Mouse (Mus musculus): ENCODE data around the gene 1810024B03Rik. TPM values are rescaled to one million over a fixed set of nuclear protein-coding genes. Genes with fewer than 3 reads are reported as not detected.
A peak's percentile ranks its signal among the peaks of the same experiment; 100 is the strongest.

1810024B03Rik gene
- polyA plus RNA-seq, 1 experiment from 2014 or later = 0.64 TPM

- Histone ChIP-seq H3K4me1 (peaks cover 20% of the 10 kb centered on the region), H3K4me2 (no peak overlapping the region), H3K27ac (replicated peaks) (no peak overlapping the region), H3K4me3 (replicated peaks) (no peak overlapping the region), H3K9ac (replicated peaks) (no peak overlapping the region), H3K36me3 (no peaks in the 10 kb centered on the region), H3K27me3 (replicated peaks) (no peaks in the 10 kb centered on the region), H3K9me3 (replicated peaks) (no peaks in the 10 kb centered on the region)
- 93% methylated on average over 3 of the region's 3 CpGs for WGBS
- ATAC-seq (ENCODE audit: low FRiP score) = no peak
Observed at GRCm38 (mm10) chr2:127145699-127146098, 62.4 kb downstream of the 1810024B03Rik start.

DNA sequence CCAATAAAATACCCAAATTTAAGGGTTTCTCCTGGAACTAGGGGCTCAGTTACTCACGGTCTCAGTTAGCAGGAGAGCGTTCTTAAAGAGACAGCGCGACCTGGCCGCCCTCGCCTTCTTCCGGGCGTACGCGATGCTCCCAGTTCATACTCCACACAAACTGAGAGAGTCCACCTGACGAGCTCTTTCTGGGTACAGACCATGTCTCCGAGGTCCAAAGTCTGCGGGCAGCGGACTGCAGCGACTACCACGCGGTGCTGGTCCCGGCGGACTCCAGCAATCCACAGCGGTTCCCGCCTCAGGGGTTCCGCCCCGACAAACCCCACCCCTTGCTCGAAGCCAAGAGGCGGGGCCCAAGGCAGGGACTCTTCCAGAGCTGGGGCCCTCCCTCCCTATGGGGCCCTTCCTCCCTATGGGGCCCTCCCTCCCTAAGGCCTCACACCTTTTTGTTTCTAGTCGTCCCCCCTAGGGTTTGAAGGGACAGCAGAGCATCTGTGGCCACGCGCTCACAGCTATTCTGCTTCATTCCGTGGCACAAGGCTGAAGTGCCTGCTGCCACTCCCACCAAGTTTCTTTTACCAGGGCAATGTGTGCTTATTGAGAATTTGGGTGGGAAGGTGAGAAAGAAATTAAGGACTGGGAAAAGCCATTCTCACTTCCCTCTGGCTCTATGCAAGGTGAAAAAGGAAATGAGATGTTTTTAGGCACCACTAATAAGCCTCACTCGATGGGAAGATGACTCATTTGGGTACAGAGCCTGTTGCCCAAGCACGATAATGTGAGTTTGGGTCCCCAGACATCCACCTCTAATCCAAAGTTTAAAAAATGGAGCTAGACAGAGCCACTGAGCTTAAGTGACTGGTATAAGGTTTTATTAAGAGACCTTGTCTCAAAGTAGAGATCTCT lies 64.7 kb downstream of the 1810024B03Rik start, which contains the start of gene Itpripl1:
Itpripl1 (minus strand) TSS at position 285 of the 906 bp plus-strand sequence.
- peak; percentile 87 for ATAC-seq (ENCODE audit: low FRiP score)
- H3K27ac ChIP-seq (replicated peaks) = no peak within 1 kb of the TSS
- peak within 1 kb of the TSS; percentile 59 for H3K9ac ChIP-seq (replicated peaks)
- H3K4me2 ChIP-seq = peak within 1 kb of the TSS; percentile 95
- H3K9me3 ChIP-seq (replicated peaks) = no peaks in the 10 kb centered on the region
- H3K27me3 ChIP-seq (replicated peaks) = no peaks in the 10 kb centered on the region
- H3K36me3 ChIP-seq = no peaks in the 10 kb centered on the region
- H3K4me3 ChIP-seq (replicated peaks) = peak within 1 kb of the TSS; percentile 62
- 3% methylated on average over 31 of the region's 31 CpGs for WGBS
- H3K4me1 ChIP-seq = peaks cover 20% of the 10 kb centered on the region

DNA sequence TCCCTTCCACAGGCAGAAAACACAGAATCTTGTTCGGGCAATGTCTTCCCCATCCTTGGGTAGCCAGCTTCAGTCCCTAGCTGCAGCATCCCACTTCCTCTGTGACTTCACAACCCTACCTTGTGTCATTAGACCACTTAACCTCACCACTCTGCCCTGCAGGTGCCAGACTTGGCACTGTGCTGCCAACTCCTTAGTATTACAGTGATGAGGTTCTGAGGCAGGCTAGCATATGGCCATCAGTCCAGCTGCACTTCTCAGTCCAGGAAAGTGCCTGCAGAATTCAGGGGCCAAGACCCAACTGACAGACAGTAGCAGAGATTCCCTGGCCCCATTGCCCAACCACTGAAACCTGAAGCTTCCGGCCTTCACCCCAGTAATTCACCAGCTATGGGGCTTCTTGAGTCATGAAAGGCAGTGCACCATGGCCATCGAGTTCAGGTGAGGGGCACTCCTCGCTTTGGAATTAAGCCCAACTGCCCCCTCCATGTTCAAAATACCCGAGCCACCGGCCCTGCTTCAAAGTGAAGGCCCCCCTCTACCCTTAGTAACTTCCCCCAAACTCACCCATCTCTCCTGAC lies 65.4 kb downstream of the 1810024B03Rik start:
- peak overlapping the region; percentile 95 for H3K4me2 ChIP-seq
- WGBS = 14% methylated on average over 6 of the region's 6 CpGs
- ATAC-seq (ENCODE audit: low FRiP score) = peak; percentile 35; the same call in 1 of the 2 replicates
- peaks cover 20% of the 10 kb centered on the region for H3K4me1 ChIP-seq
- H3K27ac ChIP-seq (replicated peaks) = no peak overlapping the region
- H3K36me3 ChIP-seq = no peaks in the 10 kb centered on the region
- H3K27me3 ChIP-seq (replicated peaks) = no peaks in the 10 kb centered on the region
- peak overlapping the region; percentile 59 for H3K9ac ChIP-seq (replicated peaks)
- no peaks in the 10 kb centered on the region for H3K9me3 ChIP-seq (replicated peaks)
- H3K4me3 ChIP-seq (replicated peaks) = peak overlapping the region; percentile 62

GRCm38 (mm10) chr2:127142031-127142430 lies 66.0 kb downstream of the 1810024B03Rik start:
- H3K27ac ChIP-seq (replicated peaks) = no peak overlapping the region
- H3K4me3 ChIP-seq (replicated peaks) = no peak overlapping the region; the same call in 1 of the 2 replicates
- 87% methylated on average over 10 of the region's 10 CpGs for WGBS
- H3K4me1 ChIP-seq = peaks cover 22% of the 10 kb centered on the region
- no peaks in the 10 kb centered on the region for H3K9me3 ChIP-seq (replicated peaks)
- H3K27me3 ChIP-seq (replicated peaks) = no peaks in the 10 kb centered on the region
- no peaks in the 10 kb centered on the region for H3K36me3 ChIP-seq
- no peak for ATAC-seq (ENCODE audit: low FRiP score)
- no peak overlapping the region for H3K9ac ChIP-seq (replicated peaks)
- peak overlapping the region; percentile 95 for H3K4me2 ChIP-seq

DNA sequence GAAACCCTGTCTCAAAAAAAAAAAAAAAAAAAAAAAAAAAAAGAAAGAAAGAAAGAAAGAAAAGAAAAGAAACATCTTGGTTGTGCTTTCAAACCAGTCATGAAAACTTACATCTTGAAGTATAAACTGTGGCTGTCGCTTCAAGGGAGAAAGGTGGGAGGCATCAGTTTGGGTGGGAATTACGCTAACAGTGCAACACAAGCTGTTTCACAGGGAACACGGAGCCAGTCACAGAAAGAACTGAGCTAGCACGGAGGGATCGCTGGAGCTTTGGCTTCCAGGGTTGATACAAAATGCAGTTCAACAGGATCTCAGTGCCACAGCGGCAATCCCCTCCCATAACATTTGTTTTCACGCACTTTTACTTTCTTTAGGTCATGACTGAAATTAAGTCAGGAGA lies 68.1 kb downstream of the 1810024B03Rik start:
- Histone ChIP-seq H3K9me3 (replicated peaks) (no peaks in the 10 kb centered on the region), H3K27ac (replicated peaks) (no peak overlapping the region), H3K4me3 (replicated peaks) (no peak overlapping the region), H3K4me2 (no peak overlapping the region), H3K27me3 (replicated peaks) (no peaks in the 10 kb centered on the region), H3K9ac (replicated peaks) (no peak overlapping the region), H3K4me1 (peaks cover 28% of the 10 kb centered on the region), H3K36me3 (no peaks in the 10 kb centered on the region)
- WGBS = 98% methylated on average over 7 of the region's 7 CpGs
- no peak for ATAC-seq (ENCODE audit: low FRiP score)

- Histone ChIP-seq H3K27ac (replicated peaks) (no peak overlapping the region), H3K4me3 (replicated peaks) (no peak overlapping the region), H3K36me3 (no peaks in the 10 kb centered on the region), H3K27me3 (replicated peaks) (no peaks in the 10 kb centered on the region), H3K9me3 (replicated peaks) (no peaks in the 10 kb centered on the region), H3K9ac (replicated peaks) (no peak overlapping the region), H3K4me2 (no peak overlapping the region), H3K4me1 (peaks cover 31% of the 10 kb centered on the region)
- WGBS = 91% methylated on average over 1 of the region's 1 CpGs
- ATAC-seq (ENCODE audit: low FRiP score) = no peak
Observed at GRCm38 (mm10) chr2:127139605-127140004, 68.5 kb downstream of the 1810024B03Rik start.

GRCm38 (mm10) chr2:127139094-127139493 lies 69.0 kb downstream of the 1810024B03Rik start:
- no peak overlapping the region for H3K4me2 ChIP-seq
- H3K9ac ChIP-seq (replicated peaks) = no peak overlapping the region
- WGBS = 91% methylated on average over 8 of the region's 8 CpGs
- no peak for ATAC-seq (ENCODE audit: low FRiP score)
- no peak overlapping the region for H3K4me3 ChIP-seq (replicated peaks)
- H3K36me3 ChIP-seq = no peaks in the 10 kb centered on the region
- H3K4me1 ChIP-seq = peaks cover 36% of the 10 kb centered on the region
- no peaks in the 10 kb centered on the region for H3K9me3 ChIP-seq (replicated peaks)
- no peak overlapping the region for H3K27ac ChIP-seq (replicated peaks)
- H3K27me3 ChIP-seq (replicated peaks) = no peaks in the 10 kb centered on the region

DNA sequence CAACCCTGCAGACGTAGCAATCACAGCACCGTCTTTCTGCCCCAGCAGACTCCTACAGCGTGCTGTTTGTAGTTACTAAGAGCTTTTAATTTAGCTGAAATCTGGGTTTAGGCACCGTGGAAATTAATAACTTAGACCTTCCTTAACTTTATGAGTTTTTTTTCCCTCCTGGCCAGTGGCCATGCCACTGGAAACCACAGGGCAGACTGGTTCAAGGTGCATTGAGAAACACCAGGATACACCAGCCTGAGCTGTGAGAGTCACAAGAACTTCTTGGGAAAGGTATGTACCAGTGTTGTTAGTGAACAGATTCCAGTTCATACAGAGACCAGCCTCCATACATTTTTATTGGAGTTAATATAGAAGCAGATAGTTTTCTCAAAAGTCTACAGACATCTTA lies 69.6 kb downstream of the 1810024B03Rik start:
- WGBS = 88% methylated on average over 4 of the region's 4 CpGs
- H3K27ac ChIP-seq (replicated peaks) = no peak overlapping the region
- no peaks in the 10 kb centered on the region for H3K9me3 ChIP-seq (replicated peaks)

GRCm38 (mm10) chr2:127137838-127138420 lies 70.2 kb downstream of the 1810024B03Rik start:
- Histone ChIP-seq H3K4me2 (no peak overlapping the region), H3K36me3 (no peaks in the 10 kb centered on the region), H3K27me3 (replicated peaks) (no peaks in the 10 kb centered on the region), H3K4me3 (replicated peaks) (no peak overlapping the region), H3K27ac (replicated peaks) (no peak overlapping the region), H3K4me1 (peaks cover 34% of the 10 kb centered on the region), H3K9ac (replicated peaks) (no peak overlapping the region), H3K9me3 (replicated peaks) (no peaks in the 10 kb centered on the region)
- ATAC-seq (ENCODE audit: low FRiP score) = no peak
- 87% methylated on average over 10 of the region's 10 CpGs for WGBS

More for the DNA sequence above, 69.6 kb downstream of the 1810024B03Rik start:
- no peak overlapping the region for H3K4me2 ChIP-seq
- ATAC-seq (ENCODE audit: low FRiP score) = no peak
- no peaks in the 10 kb centered on the region for H3K27me3 ChIP-seq (replicated peaks)
- H3K36me3 ChIP-seq = no peaks in the 10 kb centered on the region
- H3K4me1 ChIP-seq = peaks cover 33% of the 10 kb centered on the region
- H3K4me3 ChIP-seq (replicated peaks) = no peak overlapping the region
- no peak overlapping the region for H3K9ac ChIP-seq (replicated peaks)

GRCm38 (mm10) chr2:127136979-127137378 lies 71.1 kb downstream of the 1810024B03Rik start:
- Histone ChIP-seq H3K27me3 (replicated peaks) (no peaks in the 10 kb centered on the region), H3K36me3 (no peaks in the 10 kb centered on the region), H3K9me3 (replicated peaks) (no peaks in the 10 kb centered on the region), H3K4me2 (peak overlapping the region; percentile 3; the same call in 1 of the 2 replicates), H3K4me1 (peaks cover 31% of the 10 kb centered on the region), H3K27ac (replicated peaks) (peak overlapping the region; percentile 33; the same call in 1 of the 2 replicates), H3K4me3 (replicated peaks) (no peak overlapping the region), H3K9ac (replicated peaks) (no peak overlapping the region)
- 8% methylated on average over 5 of the region's 5 CpGs for WGBS
- ATAC-seq (ENCODE audit: low FRiP score) = peak; percentile 22; the same call in 1 of the 2 replicates
